Mouse (Mus musculus) myocyte (in vitro differentiated cells): ENCODE results near the gene Ccdc188. TPM values are rescaled to one million over a fixed set of nuclear protein-coding genes. Genes with fewer than 3 reads are reported as not detected.

ENCODE experiments used
- H3K27me3 ChIP-seq: one replicate; pipeline ENCODE4 v1.6.1; 2011; ENCODE audit not compliant: control insufficient read depth, insufficient read depth, insufficient read length
- H3K36me3 ChIP-seq: one replicate; pipeline ENCODE4 v1.6.1; 2011; ENCODE audit not compliant: control insufficient read depth, insufficient read depth
- H3K4me2 ChIP-seq: one replicate; pipeline ENCODE4 v1.6.1; 2011; ENCODE audit warnings: low read depth, control low read depth
- H3K4me3 ChIP-seq: one replicate; pipeline ENCODE4 v1.5.1; 2011; ENCODE audit warnings: mild to moderate bottlenecking, control low read depth, moderate library complexity
- H3K79me2 ChIP-seq: one replicate; pipeline ENCODE4 v1.6.1; 2011; ENCODE audit not compliant: control insufficient read depth, insufficient read depth
- H3ac ChIP-seq: one replicate; pipeline ENCODE4 v1.6.1; 2011; ENCODE audit not compliant: control insufficient read depth, insufficient read length
- CEBPB ChIP-seq: IDR thresholded peaks from 2 replicates; pipeline ENCODE4 v1.6.1; 2011; ENCODE audit warnings: mild to moderate bottlenecking, moderate library complexity; ENCODE audit not compliant: poor library complexity, insufficient read depth, severe bottlenecking
- E2F4 ChIP-seq: IDR thresholded peaks from one replicate; pipeline ENCODE4 v1.6.1; 2011; ENCODE audit warnings: mild to moderate bottlenecking, control low read depth, moderate library complexity; ENCODE audit not compliant: insufficient read depth
- MAX ChIP-seq: IDR thresholded peaks from one replicate; pipeline ENCODE4 v1.6.1; 2011; ENCODE audit warnings: low read depth, mild to moderate bottlenecking, control low read depth
- MYOD1 ChIP-seq, 3 experiments: IDR thresholded peaks; one replicate each; pipeline ENCODE4 v1.6.1; 2011; ENCODE audit warnings: control low read depth in 2 of 3, low read depth in 2 of 3, mild to moderate bottlenecking in 2 of 3, moderate library complexity in 1 of 3; ENCODE audit not compliant: insufficient read length in 2 of 3, control insufficient read depth in 1 of 3
- MYOG ChIP-seq, 3 experiments: IDR thresholded peaks; one replicate each; pipeline ENCODE4 v1.6.1; 2011; ENCODE audit warnings: control low read depth in 2 of 3, low read depth in 2 of 3, mild to moderate bottlenecking in 2 of 3; ENCODE audit not compliant: insufficient read length in 2 of 3, control insufficient read depth in 1 of 3, insufficient read depth in 1 of 3
- POLR2A ChIP-seq: IDR thresholded peaks from one replicate; pipeline ENCODE4 v1.6.1; 2011; ENCODE audit warnings: low read depth, mild to moderate bottlenecking, control low read depth, moderate library complexity; ENCODE audit not compliant: insufficient read length
- POLR2AphosphoS2 ChIP-seq: IDR thresholded peaks from one replicate; pipeline ENCODE4 v1.6.1; 2011; ENCODE audit warnings: low read depth, control low read depth; ENCODE audit not compliant: insufficient read length
- REST ChIP-seq: IDR thresholded peaks from one replicate; pipeline ENCODE4 v1.6.1; 2011; ENCODE audit warnings: mild to moderate bottlenecking, control low read depth, moderate library complexity; ENCODE audit not compliant: insufficient read depth, insufficient read length
- SRF ChIP-seq: IDR thresholded peaks from one replicate; pipeline ENCODE4 v1.6.1; 2011; ENCODE audit warnings: low read depth; ENCODE audit not compliant: control insufficient read depth, insufficient read length
- TCF12 ChIP-seq: IDR thresholded peaks from one replicate; pipeline ENCODE4 v1.6.1; 2011; ENCODE audit warnings: mild to moderate bottlenecking, control low read depth; ENCODE audit not compliant: poor library complexity, insufficient read depth, severe bottlenecking
- TCF3 ChIP-seq: IDR thresholded peaks from one replicate; pipeline ENCODE4 v1.6.1; 2011; ENCODE audit warnings: low read depth, control low read depth; ENCODE audit not compliant: insufficient read length
- USF1 ChIP-seq: IDR thresholded peaks from one replicate; pipeline ENCODE4 v1.6.1; 2011; ENCODE audit warnings: low read depth, mild to moderate bottlenecking, control low read depth, moderate library complexity
- polyA plus RNA-seq: library from polyadenylated mRNA; unstranded; fragments of >200 nt; fragmentation: generic; extraction: Trizol; gene quantifications from one replicate; pipeline ENCODE4 v1.2.1, GENCODE M21; 2012; ENCODE audit warnings: missing spikeins

Ccdc188 gene
- polyA plus RNA-seq, 1 experiment: not detected

GRCm38 (mm10) chr16:18265024-18265423 lies 47.3 kb downstream of the Ccdc188 start:
- Histone ChIP-seq H3K36me3 (peaks cover 49% of the 10 kb centered on the region), H3K4me3 (no peak overlapping the region), H3K4me2 (no peak overlapping the region), H3ac (no peak overlapping the region), H3K79me2 (peaks cover 3% of the 10 kb centered on the region), H3K27me3 (no peaks in the 10 kb centered on the region)
- TF ChIP-seq CEBPB (no peak), TCF3 (no peak), REST (no peak), MYOG (IDR thresholded peaks at IDR 0.05; ENCODE audit: control insufficient read depth in 1 of 3, insufficient read depth in 1 of 3, insufficient read length in 2 of 3, low read depth in 2 of 3) (no peak), SRF (no peak), MYOD1 (IDR thresholded peaks at IDR 0.05; ENCODE audit: control insufficient read depth in 1 of 3, insufficient read length in 2 of 3, low read depth in 2 of 3) (no peak), TCF12 (no peak), USF1 (no peak), POLR2A (no peak), E2F4 (no peak), POLR2AphosphoS2 (no peak), MAX (no peak)

GRCm38 (mm10) chr16:18268182-18268581 lies 50.5 kb downstream of the Ccdc188 start:
- H3K36me3 ChIP-seq: peaks cover 54% of the 10 kb centered on the region
- no peaks in the 10 kb centered on the region for H3K27me3 ChIP-seq
- no peak for TF ChIP-seq USF1
- TF ChIP-seq E2F4: no peak
- no peak for TF ChIP-seq MYOG (IDR thresholded peaks at IDR 0.05; ENCODE audit: control insufficient read depth in 1 of 3, insufficient read depth in 1 of 3, insufficient read length in 2 of 3, low read depth in 2 of 3)
- TF ChIP-seq MAX: no peak
- TF ChIP-seq TCF3: no peak
- TF ChIP-seq MYOD1 (IDR thresholded peaks at IDR 0.05; ENCODE audit: control insufficient read depth in 1 of 3, insufficient read length in 2 of 3, low read depth in 2 of 3): no peak
- no peak for TF ChIP-seq CEBPB
- TF ChIP-seq POLR2AphosphoS2: no peak
- no peak for TF ChIP-seq TCF12
- TF ChIP-seq POLR2A: no peak
- peaks cover 10% of the 10 kb centered on the region for H3K79me2 ChIP-seq
- H3K4me2 ChIP-seq: no peak overlapping the region
- no peak overlapping the region for H3ac ChIP-seq
- no peak overlapping the region for H3K4me3 ChIP-seq

Other genes with a start within 250 kb of the Ccdc188 start
- not detected for gene Vpreb2, start 237.5 kb upstream of the Ccdc188 start, polyA plus RNA-seq
- 67.2 TPM for gene Dgcr6, start 165.0 kb upstream of the Ccdc188 start, polyA plus RNA-seq
- 3.0 TPM for gene Prodh, start 127.7 kb upstream of the Ccdc188 start, polyA plus RNA-seq
- gene Rtn4r, start 90.2 kb upstream of the Ccdc188 start, polyA plus RNA-seq: 0.26 TPM
- gene Zdhhc8, start 17.3 kb downstream of the Ccdc188 start, polyA plus RNA-seq: 26.1 TPM
- 47.8 TPM for gene Trmt2a, start 30.8 kb downstream of the Ccdc188 start, polyA plus RNA-seq
- 150 TPM for gene Ranbp1, start 30.9 kb downstream of the Ccdc188 start, polyA plus RNA-seq
- gene Gm49776, start 40.4 kb downstream of the Ccdc188 start, polyA plus RNA-seq: 0.08 TPM
- 11.9 TPM for gene Dgcr8, start 71.4 kb downstream of the Ccdc188 start, polyA plus RNA-seq
- gene Tango2, start 130.2 kb downstream of the Ccdc188 start, polyA plus RNA-seq: 22.2 TPM
- 7.6 TPM for gene Arvcf, start 130.3 kb downstream of the Ccdc188 start, polyA plus RNA-seq
- 21.3 TPM for gene Txnrd2, start 208.5 kb downstream of the Ccdc188 start, polyA plus RNA-seq
- 93.6 TPM for gene Comt, start 209.0 kb downstream of the Ccdc188 start, polyA plus RNA-seq